Mouse (Mus musculus) gastrocnemius, postnatal 36 days (tissue): ENCODE results near the gene BC048507. TPM values are rescaled to one million over a fixed set of nuclear protein-coding genes. Genes with fewer than 3 reads are reported as not detected.
A peak's percentile ranks its signal among the peaks of the same experiment; 100 is the strongest.
"Not testable (repeated sequence)": the region's sequence is repeated elsewhere in the genome, so short reads cannot be mapped to it uniquely, and the experiment has no call there.

Experiments used
- DNase-seq, 2 experiments: peaks; one replicate each; pipeline ENCODE4 v3.0.0; 2022
- intact Hi-C: fragments of 180-260 bp; cut with DNase I; formaldehyde crosslinking; loops from one replicate; pipeline ENCODE4 v1.15.1; 2025
- long read RNA-seq, 2 experiments: library from polyadenylated mRNA; stranded (forward); transcript quantifications; one replicate each; pipeline ENCODE4 v2.0.0; 2021
- total RNA-seq, 2 experiments: library from RNA; stranded (reverse); gene quantifications; 2 replicates each; pipeline ENCODE4 v1.2.3; 2021

Gene BC048507
- total RNA-seq, result not detected
- long read RNA-seq, experiment 1, result 0 reads
- long read RNA-seq, experiment 2, result 0 reads

DNA sequence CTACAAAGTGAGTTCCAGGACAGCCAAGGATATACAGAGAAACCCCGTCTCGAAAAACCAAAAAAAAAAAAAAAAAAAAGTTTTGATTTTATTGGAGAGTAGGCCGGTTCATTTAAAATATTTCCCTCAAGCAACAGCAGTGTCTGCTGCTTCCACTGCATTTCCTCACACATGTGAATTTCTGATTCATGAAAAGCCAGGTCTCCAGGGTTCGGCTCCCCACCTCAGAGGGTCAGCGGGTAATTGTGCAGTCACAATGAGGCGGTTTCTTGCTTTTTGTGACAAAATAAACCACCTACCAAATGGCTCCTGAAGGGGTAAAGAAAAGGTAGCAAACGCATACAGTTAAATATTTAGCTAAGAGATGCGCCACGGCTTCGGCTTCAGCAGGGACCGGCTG lies at the start of gene BC048507:
Gene BC048507, plus strand, starts transcription at position 301 of the 400 bp plus-strand sequence.
- intact Hi-C loops, result no loop called here

DNA sequence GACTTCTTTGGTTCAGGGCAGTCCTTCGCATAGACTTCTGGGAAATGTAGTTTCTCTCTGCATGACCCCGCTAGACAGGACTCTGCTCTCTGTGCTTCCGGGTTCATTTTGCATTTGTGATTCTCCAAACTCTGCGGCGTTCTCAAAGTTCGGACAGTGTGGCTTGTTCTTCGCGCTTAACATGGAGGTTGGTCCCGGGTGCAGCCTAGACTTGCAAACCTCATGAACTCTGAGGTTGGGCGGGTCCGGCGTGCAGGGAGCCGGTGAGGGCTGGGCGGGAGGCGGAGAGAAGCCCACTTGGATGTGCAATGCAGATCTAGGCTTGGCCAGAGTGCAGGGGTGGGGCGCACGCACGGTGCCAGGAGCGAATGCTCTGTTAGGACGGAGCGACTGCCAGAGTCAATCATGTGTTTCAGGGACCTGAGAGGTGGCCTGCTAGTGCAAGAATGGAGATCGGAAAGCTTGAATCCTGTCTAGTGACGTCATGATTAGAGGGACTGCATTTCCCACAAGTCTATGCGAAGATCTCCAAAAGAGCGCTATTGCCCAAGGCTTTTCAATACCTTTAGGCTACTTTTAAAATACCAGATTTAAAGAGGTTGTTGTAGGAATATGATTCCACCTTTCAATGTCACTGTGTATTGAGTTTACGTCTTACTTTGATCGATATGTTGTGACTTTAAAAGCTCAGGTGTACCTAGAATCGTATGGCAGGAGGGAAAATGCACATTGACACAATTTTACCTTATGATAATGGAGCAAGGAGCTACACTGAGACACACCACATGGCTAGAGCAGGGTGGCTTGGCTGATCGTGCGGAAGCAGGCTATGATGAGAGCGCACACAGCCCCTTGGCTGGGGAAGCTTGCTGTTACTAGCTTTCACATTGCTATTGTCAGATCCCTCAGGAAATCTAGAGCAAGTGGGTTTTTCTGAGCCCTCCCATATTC lies 49.1 kb upstream of the BC048507 start, which contains the start of gene Zfp273:
Gene Zfp273, plus strand, starts transcription at position 31 of the 951 bp plus-strand sequence.
- DNase-seq, result peak; percentile 58 to 82
- intact Hi-C loops, result no loop called here

More for the DNA sequence above, at the start of gene BC048507:
- no peak for DNase-seq

DNA sequence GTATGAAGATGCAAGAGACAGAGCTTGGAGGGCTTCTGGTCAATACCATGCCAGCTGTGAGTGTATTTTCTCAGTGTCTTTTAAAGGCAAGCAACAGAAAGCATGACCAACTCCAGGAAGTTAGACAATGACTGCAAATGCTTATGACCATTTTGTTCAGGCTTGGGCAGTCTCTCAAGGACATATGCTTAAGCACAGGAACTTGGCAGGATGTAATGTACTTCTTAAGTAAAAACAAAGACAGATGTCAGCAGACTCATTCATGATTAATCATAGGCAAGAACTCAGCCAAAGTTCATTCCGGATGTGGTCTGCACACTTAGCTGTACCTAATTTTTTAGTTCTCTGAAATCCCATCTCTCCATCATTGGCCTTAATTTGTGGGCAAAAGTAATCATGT lies 44.5 kb upstream of the BC048507 start:
- no peak for DNase-seq

DNA sequence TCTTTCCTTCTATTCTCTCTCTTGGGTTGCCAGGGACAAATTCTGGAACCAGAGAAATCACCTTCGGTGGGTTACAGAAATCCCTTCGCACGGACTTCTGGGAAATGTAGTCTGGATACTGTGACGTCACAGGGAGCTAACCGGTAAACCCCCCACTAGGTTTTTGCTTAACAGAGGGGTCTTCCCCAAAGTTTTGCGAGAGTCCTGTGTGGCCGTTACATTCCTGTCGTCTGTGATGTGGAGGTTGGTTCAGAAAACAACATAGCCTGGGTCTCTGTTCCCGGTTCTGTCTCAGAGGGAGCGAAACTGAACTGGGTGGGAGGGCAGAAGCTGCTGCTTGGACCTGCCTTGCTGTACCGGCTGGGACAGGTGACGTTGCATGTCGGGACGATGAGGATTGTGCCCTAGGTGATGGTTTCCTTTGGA lies 32.2 kb upstream of the BC048507 start, which contains the start of gene Gm10037:
Gene Gm10037, plus strand, starts transcription at position 196 of the 426 bp plus-strand sequence.
- intact Hi-C loops, result no loop called here
- no peak for DNase-seq

More for the DNA sequence above, 44.5 kb upstream of the BC048507 start:
- intact Hi-C loops, result no loop called here

DNA sequence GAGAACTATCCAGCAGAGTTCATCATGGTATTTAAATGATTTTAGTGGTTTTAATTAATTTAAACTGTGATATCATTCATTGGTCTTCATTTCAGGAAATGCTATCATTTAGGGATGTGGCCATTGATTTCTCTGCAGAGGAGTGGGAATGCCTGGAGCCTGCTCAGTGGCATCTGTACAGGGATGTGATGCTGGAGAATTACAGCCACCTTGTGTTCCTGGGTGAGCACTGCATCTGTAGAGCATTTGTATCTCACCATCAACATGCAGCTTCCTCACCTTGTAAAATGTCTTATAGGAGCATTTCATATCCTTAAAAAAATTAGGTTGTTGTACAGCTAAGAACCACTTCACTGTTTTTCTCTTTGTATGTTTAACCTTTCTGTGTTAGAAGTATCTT lies 30.0 kb upstream of the BC048507 start:
- intact Hi-C loops, DNase-seq: not testable (repeated sequence)

DNA sequence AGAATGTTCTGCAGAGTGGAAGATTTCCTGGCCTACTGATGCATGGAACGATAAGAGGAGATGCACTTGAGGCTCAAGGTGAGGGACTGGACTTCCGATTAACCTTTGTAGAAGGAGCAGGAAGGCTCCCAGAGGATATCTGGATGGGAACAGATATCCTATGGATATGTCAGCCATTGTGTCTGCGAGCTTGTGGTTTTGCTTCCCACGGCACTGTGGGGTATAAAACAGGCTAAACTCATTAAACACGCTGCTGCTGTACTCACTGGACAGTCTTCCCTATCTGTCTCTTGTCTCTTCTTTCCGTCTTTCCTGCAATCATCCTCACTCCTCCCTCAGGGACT lies 19.4 kb upstream of the BC048507 start:
- no peak for DNase-seq
- intact Hi-C loops, result loop anchor here (10.0 kb wide), 1 partner anchor 209 kb away; the partner anchor contains the start of genes Gm49345 and Zfp729a

DNA sequence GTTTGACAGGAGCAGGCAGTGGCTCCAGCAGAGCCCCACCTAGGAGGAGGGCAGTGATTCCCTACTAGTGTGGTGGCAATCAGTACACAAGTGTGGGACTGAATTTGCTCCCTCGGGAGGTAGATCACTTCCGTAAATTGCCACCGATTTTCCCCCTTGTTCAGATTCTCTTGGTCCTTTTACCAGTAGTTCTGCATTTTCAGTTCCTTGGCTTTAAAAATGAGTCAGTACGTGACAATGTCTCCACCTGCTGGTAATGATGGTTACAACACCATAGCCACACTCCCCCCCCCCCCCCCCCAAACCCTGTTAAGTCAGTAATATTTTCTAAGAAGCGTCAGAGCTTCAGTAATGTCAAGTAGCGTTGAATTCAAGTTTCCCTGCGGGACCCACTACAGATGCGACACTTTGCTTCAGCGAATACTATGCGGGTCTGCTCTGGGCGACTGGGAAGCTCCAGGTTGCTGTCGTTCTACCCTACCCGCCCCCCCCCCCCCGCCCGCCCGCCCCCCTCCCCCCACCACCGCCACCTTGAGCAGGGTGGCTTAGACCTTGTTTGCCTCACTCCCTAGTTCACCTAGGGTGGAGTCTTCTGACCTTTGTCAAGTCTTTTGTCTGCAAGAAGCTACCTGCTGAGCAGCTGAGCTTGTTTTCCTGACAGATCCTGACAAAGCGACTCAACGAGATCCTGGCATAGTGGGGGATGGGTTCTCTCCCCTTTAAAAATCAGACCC lies 18.8 kb upstream of the BC048507 start:
- intact Hi-C loops, result loop anchor here (10.0 kb wide), 1 partner anchor 209 kb away; the partner anchor contains the start of genes Gm49345 and Zfp729a
- DNase-seq, result peak; percentile 4 to 15

DNA sequence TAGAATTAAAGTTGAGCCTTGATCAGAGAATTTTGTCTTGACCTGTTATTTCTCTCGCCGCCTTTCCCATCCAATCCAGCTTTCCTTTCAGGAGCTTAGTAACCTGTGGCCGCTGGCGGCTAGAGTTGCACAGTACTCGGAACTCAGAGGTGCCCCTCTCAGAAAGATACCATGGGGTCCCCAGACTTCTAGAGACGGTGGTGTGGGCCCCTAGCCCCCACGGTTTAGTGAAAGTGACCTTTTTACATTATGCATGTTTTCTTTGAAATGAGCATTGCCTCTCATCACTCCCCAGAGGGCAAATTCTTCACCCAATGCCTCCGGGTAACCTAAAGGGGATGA lies 18.3 kb upstream of the BC048507 start:
- intact Hi-C loops, result loop anchor here (10.0 kb wide), 1 partner anchor 210 kb away; the partner anchor contains the start of genes Gm49345 and Zfp729a
- DNase-seq, result no peak

DNA sequence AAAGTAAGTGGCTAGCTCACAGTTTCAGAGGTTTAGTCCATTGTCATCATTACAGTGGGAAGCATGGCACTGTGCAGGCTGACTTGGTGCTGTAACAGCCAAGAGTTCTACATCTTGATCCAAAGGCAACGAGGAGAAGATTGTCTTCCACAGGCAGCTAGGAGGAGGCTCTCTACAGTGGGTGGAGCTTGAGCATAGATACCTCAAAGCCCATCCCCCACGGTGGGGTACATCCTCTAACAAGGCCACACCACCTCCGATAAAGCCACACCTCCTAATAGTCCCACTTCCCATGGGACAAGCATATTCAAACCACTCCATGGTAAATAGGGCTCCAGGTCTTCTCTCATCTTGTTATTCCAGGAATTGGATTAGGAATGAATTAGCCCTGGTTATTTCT lies 12.8 kb upstream of the BC048507 start:
- intact Hi-C loops, result no loop called here
- DNase-seq, result no peak

DNA sequence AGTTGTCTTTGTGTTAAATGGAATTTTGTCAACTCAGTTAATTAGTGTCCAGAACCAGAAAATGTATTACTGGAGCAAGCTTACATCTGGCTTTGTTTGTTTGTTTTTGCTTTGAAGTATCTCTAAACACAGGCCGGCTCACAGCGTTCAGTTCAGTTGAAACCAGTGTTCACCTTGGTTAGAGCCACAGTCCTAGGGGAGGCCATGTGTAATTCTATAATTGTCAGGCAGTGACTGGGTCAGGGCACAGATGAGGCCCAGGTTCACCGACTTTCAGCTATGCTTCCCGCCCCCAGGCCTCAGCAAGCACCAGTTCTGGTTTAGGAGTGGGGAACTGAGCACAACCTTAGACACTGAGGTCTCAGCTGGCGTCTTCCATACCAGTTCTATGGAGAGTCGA lies 10.0 kb upstream of the BC048507 start:
- intact Hi-C loops, result no loop called here
- no peak for DNase-seq

DNA sequence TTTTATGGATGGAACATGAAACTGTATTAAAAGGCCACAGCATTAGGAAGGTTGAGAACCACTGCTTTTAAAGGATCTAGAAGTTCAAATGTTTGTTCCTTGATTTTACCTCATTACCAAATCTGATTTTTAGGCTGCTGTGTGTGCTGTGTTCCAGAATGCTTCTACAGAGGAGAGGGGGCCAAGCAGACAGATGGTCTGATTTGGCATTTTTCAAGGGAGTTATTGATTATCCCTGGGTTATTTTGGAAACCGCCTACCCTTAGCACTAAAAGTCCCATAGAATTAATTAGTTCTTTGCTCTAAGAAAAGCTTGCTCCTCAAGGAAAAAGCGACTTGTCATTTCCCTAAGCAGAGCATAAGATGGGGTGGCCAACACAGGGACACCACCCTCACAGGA lies 9.1 kb upstream of the BC048507 start:
- no peak for DNase-seq
- intact Hi-C loops, result no loop called here

DNA sequence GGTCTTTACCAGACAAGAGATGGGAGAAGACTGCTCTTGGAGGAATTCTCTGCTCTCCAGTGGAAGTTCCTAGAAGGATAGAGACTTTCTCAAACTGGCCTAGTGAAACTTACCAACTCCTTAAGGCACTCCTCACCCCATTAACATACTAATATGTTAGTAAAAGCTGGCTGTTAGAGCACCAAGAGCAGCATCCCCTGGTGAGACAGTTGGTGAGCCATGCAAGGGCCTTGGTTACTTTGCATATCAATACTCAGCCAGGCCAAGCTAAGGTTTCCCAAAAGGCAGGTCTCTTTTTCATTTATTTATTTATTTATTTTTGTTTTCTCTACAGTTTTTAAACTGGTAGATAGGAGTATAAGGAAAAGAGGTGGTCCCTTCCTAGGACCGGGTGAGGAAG lies 5.8 kb upstream of the BC048507 start:
- intact Hi-C loops, result no loop called here

DNA sequence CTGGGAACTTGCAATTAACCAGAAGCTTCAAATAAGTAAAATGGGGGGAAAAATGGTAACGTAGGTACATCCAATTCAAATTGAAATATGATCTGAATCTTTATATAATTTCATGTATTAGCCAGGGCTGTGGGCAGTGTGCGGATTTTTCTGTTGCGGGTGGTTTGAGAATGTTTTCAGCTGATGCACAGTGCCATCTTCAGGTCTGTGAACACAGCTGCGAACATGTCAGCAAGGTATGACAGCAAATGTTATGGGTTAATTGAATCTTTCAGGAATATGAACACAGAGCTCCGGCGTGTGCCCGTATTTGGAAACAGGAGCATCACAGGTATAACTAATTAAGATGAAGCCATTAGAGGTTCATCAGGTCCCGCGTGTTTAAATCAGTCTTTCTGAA lies 618 bp upstream of the BC048507 start:
- intact Hi-C loops, result no loop called here
- no peak for DNase-seq

More for the DNA sequence above, 5.8 kb upstream of the BC048507 start:
- DNase-seq, result no peak

DNA sequence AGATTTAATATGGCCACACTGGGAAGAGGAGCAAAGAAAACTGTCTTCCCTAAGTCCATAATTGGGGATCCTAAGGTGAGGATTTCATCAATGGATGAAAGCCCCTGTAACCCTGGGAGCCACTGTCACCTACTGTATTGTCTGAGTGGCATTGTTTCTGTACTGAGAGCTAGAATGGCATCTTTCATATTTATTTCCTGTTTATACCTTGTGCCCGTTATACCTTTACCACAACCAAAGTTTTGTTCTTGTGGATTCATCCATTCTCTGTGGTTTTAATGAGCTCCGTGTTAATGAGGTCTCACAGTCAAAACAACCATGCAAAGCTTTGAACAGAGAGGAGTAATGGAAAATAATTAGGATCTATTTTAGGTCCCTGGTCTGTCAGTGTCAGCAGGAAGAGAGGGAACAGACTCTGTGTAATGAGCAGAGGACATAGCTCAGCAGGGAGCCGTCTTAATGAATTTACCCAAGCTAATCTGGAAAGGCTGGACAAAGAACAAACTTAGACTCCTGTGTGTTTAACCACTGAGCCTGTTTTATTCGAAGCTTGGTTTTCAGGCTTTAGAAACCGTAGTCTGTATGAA lies 1.7 kb downstream of the BC048507 start:
- intact Hi-C loops, result no loop called here
- DNase-seq, result no peak

DNA sequence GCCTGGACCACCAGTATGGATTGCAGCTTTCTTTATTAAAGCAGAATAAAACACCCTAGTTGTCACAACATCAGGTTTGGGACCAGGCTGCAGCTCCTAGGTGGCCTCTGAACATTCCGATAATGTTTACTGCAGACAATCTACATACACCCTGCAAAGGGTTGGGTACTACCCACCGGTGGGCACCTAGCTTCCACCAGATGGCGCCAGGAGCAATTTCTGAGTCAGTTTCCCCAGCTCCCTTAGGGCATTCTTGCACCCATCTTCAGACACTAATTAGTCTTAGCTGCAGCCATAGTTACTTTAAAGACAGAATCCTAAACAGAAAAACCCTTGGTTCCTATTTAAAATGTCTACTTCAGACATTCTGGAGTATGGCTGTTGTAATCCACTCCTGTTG lies 4.8 kb downstream of the BC048507 start:
- DNase-seq, result no peak
- intact Hi-C loops, result no loop called here

DNA sequence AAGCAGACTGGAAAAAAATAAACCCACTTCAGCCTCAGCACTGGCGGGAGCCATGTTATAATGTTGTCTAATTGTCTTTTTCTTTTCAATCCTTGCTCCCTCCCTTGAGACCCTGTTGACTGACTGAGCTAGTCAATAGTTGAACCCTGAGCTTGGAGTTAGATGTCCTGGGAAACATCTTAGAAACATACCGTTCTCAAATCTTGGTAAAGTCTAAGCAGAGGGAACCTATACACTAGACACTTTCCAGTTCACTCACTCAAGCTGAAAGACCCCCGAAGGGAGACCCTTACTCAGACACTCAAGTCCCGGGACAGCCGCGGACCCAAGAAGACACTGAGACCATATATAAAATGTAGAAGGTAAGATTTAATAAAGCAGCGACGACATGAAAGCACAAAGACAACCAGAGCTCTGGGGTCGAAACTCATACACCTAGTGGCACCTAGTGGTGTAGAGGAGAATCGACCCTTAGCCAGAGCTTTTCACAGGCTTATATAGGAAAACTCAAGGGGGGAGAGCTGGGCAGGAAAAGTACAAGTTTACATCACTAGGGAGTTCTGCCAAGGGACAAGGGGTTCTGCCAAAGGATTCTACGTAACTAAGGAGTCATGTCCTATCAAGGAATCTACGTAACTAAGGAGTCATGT lies 13.0 kb downstream of the BC048507 start:
- intact Hi-C loops, DNase-seq: not testable (repeated sequence)

DNA sequence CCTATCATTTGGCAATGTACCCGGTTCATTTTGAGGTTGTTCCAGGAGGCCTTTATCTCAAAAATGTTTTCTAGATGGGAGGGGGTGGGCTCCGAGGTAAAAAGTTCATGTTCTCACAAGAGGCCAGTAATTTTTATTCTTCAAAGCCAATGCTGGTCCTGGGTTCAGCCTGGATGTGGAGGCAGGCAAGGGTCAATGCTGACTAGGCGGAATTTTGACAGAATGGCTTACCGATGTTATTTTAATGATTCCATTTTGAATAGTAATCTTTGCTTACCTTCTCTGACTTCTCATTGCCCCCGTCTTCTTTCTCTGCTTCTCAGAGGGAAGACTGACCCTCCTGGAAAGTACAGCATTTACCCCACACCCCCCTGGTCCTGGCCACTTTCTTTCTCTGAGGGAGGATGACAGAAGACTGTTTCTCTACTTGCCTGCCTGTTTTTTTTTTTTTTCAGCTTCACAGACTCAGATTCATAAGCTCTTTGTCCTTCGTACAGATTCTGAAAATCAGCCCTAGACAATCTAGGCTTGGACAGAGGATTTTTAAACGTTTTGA lies 13.7 kb downstream of the BC048507 start:
- no peak for DNase-seq
- intact Hi-C loops, result no loop called here

DNA sequence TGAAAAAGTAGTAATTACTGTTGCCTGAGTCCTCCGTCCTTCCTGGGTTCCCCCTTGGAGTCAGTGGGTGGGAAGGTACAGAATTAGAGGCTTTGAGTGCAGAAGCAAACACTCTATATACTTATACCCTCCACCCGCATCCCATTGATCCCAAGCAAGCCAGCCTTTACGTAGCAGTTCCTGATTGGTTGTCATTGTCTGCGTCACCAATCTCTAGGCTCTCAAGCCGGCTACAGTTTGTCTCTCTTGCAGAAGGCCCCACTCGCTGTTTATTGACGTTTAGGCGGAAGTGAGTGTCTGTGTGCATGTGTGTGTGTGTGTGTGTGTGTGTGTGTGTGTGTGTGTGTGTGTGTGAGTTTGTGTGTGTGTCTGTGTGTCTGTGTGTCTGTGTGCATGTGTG lies 20.8 kb downstream of the BC048507 start:
- intact Hi-C loops, result no loop called here
- DNase-seq, result no peak

DNA sequence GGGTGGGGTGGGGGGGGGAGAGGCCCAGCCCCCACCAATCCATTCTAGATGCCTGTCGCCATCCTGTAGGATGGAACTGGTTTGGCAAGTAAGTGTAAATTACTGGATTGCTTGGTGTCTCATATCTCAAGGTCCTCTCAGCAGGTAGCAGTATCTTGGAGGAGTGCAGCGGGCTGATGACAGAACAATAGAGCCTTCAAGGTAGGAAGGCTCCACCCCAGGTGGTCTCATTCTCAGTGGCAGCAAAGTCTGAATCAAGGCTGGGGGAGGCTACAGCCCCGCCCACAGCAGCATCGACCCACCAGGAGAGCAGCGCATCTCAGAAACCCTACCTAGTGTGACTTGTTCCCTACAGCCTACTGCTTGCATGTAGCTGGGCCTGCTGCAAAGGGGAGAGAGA lies 46.6 kb downstream of the BC048507 start:
- intact Hi-C loops, result no loop called here
- no peak for DNase-seq
